Mouse (Mus musculus): Measurements from ENCODE around the gene Plekha7.

GRCm38 (mm10) chr7:116187521-116187920 is 120.7 kb downstream of the Plekha7 start:
- TF ChIP-seq CTCF (IDR thresholded peaks at IDR 0.05; ENCODE audit: insufficient read depth, low read length) (no peak), POLR2A (IDR thresholded peaks at IDR 0.05; ENCODE audit: borderline replicate concordance, extremely low read depth, low read depth, low read length) (no peak)

Data from lung, adult 2 months (tissue).